Mouse (Mus musculus) gastrocnemius, postnatal 25 days (tissue): ENCODE data around the gene Cd300lf. TPM values are rescaled to one million over a fixed set of nuclear protein-coding genes. Genes with fewer than 3 reads are reported as not detected.

ENCODE experiments used
- DNase-seq: peaks from one replicate; pipeline ENCODE4 v3.0.0; 2022
- total RNA-seq, 2 experiments: library from RNA; stranded (reverse); gene quantifications; 1 replicate in 1 of 2; 2 replicates in 1 of 2; pipeline ENCODE4 v1.2.3; 2021

The Cd300lf gene
- total RNA-seq, 2 experiments from 2014 or later: not detected

DNA sequence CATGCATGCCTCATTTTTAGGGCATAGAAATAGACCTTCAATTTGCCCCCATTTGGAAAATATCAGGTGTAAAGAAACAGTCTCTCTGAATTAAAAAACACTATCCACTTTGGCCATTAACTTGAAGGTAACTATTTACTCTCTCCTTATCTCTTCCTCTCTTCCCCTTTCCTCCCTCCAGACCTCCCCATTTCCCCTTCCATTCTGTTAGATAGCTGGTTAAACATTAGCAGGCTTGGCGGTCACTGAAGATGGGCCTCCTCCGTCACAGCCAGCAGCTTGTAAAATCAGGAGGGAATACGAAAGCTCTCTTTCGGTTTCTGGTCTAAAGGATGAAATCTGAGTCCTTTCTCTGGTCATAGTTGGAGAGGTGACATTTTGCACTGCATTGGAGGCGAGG lies 57.9 kb downstream of the Cd300lf start:
- DNase-seq: no peak

DNA sequence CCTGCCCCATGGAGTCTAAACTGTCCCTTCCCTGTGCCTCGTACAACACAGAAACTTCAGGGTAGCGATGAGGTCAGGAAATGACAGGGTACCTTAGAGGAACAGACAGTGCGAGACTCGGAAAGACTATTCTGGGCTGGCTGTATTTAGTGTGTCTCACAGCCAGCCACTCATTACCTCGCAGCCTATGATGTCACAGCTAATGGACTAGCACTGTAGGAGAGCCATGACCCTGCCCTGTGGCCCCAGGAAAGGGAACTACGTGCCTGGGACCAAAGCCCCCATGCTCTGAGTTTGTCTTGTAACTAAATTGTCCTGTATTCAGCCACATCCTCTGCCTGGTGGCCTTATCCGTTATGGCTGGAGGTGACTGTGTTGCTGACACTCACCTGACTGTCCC lies 58.4 kb downstream of the Cd300lf start:
- DNase-seq: no peak

DNA sequence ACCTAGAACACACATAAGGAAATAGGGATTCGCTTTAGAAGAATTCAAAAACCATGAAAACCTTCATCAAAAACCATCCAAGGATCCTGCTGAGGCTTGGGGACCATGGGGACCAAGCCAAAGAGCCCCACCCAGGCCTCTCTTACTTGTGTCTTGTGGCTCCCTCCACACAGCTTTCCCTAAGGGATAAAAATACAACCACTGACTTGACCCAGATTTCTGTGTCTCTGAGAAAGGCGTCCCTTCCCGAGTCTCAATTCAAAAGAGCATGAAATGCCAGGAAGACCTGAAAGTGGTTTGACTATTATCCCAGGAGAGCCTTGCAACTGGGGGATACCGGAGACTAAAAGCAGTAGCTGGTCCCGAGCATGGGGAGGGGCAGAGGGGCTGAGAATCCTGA lies 60.8 kb downstream of the Cd300lf start:
- DNase-seq: no peak

DNA sequence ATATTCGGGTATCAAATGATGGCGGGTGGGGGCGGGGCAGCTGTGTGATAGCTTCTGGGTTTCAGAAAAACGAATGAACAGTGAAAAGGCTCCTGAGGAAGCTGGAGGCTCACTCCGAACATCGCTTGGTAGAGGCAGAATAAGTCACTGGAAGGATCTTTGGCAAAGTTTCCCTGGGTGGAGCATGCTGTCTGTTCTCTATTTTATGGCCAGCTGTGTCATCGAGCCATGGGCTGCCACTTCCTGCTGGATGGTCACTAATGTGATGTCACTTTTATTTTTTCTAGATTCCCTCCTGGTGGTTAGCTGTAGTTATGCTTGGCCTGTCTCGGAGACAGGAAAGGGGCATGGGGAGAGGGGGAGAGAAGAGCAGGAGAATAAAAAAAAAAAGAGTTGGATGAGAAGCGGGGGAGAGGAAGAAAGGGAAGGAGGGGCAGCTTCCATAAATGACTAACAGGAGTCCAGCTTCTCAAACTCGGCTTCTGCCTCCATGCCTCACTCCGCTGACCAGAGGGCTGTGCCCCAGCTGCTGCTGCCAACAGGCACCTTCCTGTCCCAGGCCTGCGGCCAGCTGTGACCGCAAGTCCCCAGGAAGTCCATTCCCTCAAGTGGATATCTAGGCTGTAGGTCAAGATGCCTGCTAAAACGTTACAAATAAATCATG lies 62.0 kb downstream of the Cd300lf start:
- peak; percentile 59 for DNase-seq

DNA sequence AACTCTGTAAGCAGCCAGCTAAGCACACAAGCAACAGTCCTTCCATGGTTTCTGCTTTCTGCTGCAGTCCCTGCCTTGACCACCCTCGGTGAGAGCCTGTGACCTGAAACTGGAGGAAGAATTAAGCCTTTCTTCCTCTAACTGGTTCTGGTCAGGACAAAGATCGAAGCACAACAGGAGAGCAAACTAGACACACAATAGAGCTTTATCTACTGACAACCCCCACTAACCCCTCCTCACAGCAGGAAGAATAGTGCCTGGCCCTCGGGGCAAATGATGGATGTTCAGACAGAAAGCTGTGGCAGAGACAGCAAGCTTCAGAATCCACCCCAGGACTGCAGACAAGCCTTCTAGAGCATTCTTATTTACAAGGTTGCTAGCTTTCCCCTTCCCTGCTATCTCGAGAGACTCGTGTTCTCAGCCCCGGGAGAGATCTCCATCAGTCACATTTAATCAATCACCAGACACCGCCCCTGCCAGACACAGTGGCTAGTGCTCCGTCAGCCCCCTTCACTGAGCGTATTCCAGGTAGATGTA lies 62.7 kb downstream of the Cd300lf start:
- DNase-seq: no peak

DNA sequence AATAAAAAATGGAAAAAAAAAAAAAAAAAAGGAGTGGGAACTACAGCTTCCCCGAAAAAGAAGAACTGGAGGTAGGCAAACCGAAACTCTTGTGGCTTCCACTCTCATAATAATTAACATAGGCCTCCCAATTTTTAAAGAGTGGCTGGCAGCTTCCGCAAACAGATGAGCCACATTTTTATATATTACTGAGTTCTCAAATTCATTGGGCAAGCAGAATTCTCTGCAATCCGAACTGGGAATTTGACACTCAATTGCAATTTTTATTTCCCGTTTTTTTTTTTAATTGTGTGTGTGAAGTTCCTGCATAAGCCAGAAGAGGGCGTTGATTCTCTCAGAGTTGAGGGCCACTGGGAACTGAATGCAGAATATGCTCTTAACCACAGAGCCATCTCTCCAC lies 67.0 kb downstream of the Cd300lf start:
- no peak for DNase-seq

Other genes starting within 250 kb of the Cd300lf start
- under 1 TPM; 0.43 to 0.72 TPM for gene Cd300a, start 244.0 kb downstream of the Cd300lf start, total RNA-seq
- gene Cd300lb, start 199.6 kb downstream of the Cd300lf start, total RNA-seq: under 1 TPM in 1 of 2 experiments, not detected in 1; 0.19 TPM
- not detected for gene Cd300c, start 164.8 kb downstream of the Cd300lf start, total RNA-seq
- gene Cd300ld, start 144.1 kb downstream of the Cd300lf start, total RNA-seq: under 1 TPM; 0.13 to 0.35 TPM
- under 1 TPM in 1 of 2 experiments, not detected in 1; 0.54 TPM for gene Cd300c2, start 132.1 kb downstream of the Cd300lf start, total RNA-seq
- not detected for gene Cd300ld2, start 117.8 kb downstream of the Cd300lf start, total RNA-seq
- not detected for gene Cd300ld4, start 107.0 kb downstream of the Cd300lf start, total RNA-seq
- 1 to 10 TPM in 1 of 2 experiments, not detected in 1; 3.5 TPM for gene Cd300ld5, start 96.2 kb downstream of the Cd300lf start, total RNA-seq
- gene Cd300ld3, start 85.6 kb downstream of the Cd300lf start, total RNA-seq: 1 to 10 TPM; 1.2 to 3.7 TPM
- not detected for gene Cd300e, start 71.8 kb downstream of the Cd300lf start, total RNA-seq
- under 1 TPM in 1 of 2 experiments, not detected in 1; 0.19 TPM for gene Rab37, start 42.6 kb downstream of the Cd300lf start, total RNA-seq
- gene Slc9a3r1, start 29.3 kb upstream of the Cd300lf start, total RNA-seq: 1 to 10 TPM; 2.3 to 3.9 TPM
- 1 to 10 TPM; 4.1 to 5.8 TPM for gene Tmem104, start 53.5 kb upstream of the Cd300lf start, total RNA-seq
- gene Nat9, start 53.9 kb upstream of the Cd300lf start, total RNA-seq: 10 to 100 TPM; 10.7 to 13.2 TPM
- gene Grin2c, start 133.3 kb upstream of the Cd300lf start, total RNA-seq: under 1 TPM in 1 of 2 experiments, not detected in 1; 0.05 TPM
- 1 to 10 TPM; 3.6 to 3.8 TPM for gene Fdxr, start 143.1 kb upstream of the Cd300lf start, total RNA-seq
- gene Fads6, start 163.7 kb upstream of the Cd300lf start, total RNA-seq: 1 to 10 TPM; 2.9 to 3.6 TPM
- not detected for gene Otop2, start 173.2 kb upstream of the Cd300lf start, total RNA-seq
- under 1 TPM; 0.56 to 0.97 TPM for gene Ush1g, start 188.0 kb upstream of the Cd300lf start, total RNA-seq
- gene Otop3, start 200.7 kb upstream of the Cd300lf start, total RNA-seq: not detected
- gene Hid1, start 233.8 kb upstream of the Cd300lf start, total RNA-seq: 1 to 10 TPM; 1.4 to 2.8 TPM
- 1 to 10 TPM; 3.1 to 4.0 TPM for gene Cdr2l, start 247.9 kb upstream of the Cd300lf start, total RNA-seq